Mouse (Mus musculus): Measurements from ENCODE around the gene App. TPM values are rescaled to one million over a fixed set of nuclear protein-coding genes. Genes with fewer than 3 reads are reported as not detected.

The App gene
- 100 to 1,000 TPM; 241 to 243 TPM for total RNA-seq (2021)

DNA sequence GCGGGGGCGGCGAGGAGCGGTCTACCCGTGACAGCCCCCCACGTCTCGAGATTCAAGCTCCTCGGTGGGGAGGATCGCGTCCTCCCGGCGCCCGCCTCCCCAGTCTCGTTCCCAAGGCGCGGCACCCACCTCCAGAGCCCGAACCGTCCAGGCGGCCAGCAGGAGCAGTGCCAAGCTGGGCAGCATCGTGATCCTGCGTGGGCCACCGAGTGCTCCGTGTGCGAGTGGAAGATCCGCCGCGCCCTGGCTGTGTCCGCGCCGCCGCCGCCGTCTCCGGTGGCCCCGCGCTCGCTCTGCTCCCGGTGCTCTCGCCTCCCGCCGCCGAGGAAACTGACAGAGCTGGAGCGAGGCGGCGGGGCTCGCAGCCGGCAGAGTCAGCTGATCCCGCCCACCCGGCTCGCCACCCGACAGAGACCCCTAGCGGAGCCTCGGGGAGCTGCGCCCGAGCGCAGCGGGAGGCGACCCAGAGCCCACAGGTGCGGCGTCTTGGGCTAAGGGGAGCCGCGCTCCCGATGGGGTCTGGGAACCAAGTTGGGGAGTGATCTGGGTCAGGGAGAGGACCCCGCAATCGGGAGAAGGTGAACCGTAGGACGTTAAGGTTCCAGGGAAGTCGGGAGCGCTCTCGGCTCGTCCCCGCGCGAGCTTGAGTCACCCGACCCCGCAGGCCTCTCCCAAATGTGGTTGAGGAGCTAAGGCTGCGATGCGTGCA, at the start of gene App:
Gene App, minus strand, starts transcription at position 394 of the 709 bp plus-strand sequence.
- peak; percentile 96 for DNase-seq

- no peak for DNase-seq
Observed at GRCm38 (mm10) chr16:85215846-85216245, 42.3 kb upstream of the App start.

DNA sequence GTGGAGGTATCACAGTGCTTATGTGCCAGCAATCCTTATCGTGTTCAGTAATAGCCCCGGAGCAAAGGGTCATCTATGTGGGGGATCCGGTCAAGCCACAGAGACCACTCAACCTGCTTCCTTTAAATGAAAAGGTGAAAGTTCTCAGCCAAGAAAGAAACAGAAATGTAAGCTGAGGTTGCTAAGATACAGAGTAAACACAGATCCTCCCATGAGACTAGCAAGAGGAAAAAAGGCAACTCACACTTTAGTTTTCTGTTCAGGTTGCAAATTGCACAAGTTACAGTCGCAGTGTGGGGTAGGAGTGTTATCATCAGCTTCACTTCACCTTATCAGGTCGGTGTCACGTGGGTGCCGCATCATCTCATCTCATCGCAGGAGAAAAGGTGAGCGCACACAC, 41.6 kb upstream of the App start:
- DNase-seq, result no peak

GRCm38 (mm10) chr16:85195622-85196021, 22.1 kb upstream of the App start:
- DNase-seq, result peak; percentile 43

DNA sequence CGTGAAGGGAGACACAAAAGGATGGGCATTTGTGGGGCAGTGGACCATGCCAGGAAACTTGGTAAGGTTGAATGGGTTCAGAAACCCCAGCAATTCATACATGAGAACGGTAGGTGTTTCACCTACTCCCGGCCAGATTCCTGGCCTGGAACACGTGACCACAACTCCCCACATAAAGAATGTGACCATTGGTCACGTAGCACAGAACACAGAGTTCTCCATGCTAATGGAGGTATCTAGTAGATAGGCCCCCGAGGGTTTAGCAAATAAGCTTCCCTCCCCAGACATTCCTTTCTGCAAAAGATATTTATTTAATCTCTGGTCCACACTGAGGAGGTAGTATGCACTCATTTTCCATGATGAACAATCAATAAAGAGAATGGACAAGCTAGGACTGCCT, 21.6 kb upstream of the App start:
- no peak for DNase-seq

GRCm38 (mm10) chr16:85181502-85181901, 7.9 kb upstream of the App start:
- DNase-seq, result no peak

- DNase-seq, result no peak
Observed at GRCm38 (mm10) chr16:85180710-85181109, 7.1 kb upstream of the App start.

- peak; percentile 50 for DNase-seq
Observed at GRCm38 (mm10) chr16:85176666-85177065, 3.1 kb upstream of the App start.

- DNase-seq, result peak; percentile 67
Observed at GRCm38 (mm10) chr16:85172571-85173372, 794 bp downstream of the App start.

- DNase-seq, result peak; percentile 40
Observed at GRCm38 (mm10) chr16:85171976-85172570, 1.5 kb downstream of the App start.

- DNase-seq, result no peak
Observed at GRCm38 (mm10) chr16:85170826-85171510, 2.6 kb downstream of the App start.

- no peak for DNase-seq
Observed at GRCm38 (mm10) chr16:85168821-85169220, 4.7 kb downstream of the App start.

DNA sequence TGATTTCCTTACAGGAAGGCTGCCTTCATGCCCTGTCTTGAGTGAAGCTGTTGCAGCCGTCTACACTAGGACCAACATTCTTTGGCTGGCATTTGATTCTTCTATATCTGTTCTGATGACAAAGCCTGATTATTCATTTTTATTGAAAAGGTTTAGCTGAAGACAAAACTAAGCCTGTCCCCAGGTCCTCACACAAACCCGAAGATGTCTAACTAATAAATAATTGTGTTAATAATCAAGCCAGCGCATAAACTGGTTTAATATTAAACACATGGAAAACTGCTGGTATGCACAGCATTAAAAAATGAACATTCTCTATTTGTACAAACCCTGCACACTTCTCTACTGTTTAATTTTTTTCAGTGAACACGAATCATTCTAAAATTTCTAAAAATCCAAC, 7.4 kb downstream of the App start:
- no peak for DNase-seq

DNA sequence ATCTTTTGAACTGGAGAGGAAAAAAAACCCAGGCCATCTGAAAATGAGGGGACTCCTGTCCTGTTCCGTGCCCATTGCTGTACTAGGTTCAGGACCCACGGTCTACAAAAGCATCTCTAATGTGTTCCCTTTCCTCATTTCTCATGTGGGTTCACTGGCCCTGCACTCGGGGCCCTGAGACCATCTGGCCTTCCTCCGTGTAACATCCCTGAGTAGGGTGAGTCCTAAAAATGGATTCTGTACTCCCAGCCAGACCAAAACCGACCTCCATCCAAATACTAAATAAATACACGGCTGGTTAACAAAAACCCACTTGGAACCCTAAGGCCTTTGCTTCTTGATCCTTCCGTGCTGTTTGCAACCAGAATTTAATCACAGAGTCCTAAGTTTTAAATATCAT, 7.9 kb downstream of the App start:
- no peak for DNase-seq

DNA sequence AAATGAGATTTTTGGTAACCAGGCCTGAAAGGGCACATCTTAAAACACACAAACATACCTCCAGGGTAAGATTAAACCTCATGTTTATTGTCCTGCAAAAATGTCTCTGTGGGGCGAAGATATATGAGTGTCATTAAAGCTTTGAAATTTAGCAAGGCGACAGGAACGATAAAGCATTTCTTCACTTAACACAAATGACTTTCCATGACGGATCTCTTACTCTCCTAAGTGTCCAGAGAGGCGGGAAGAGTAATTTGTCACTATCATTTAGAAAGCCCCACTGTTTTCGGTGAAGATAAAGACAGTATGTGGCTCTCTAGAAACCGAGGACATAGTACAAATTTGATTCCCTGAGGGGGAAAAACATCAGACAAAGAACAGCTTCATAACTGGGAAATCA, 8.4 kb downstream of the App start:
- no peak for DNase-seq

GRCm38 (mm10) chr16:85162779-85163178, 10.8 kb downstream of the App start:
- DNase-seq, result no peak

GRCm38 (mm10) chr16:85160140-85160539, 13.4 kb downstream of the App start:
- DNase-seq, result no peak

GRCm38 (mm10) chr16:85157796-85158546, 15.6 kb downstream of the App start:
- DNase-seq, result no peak

DNA sequence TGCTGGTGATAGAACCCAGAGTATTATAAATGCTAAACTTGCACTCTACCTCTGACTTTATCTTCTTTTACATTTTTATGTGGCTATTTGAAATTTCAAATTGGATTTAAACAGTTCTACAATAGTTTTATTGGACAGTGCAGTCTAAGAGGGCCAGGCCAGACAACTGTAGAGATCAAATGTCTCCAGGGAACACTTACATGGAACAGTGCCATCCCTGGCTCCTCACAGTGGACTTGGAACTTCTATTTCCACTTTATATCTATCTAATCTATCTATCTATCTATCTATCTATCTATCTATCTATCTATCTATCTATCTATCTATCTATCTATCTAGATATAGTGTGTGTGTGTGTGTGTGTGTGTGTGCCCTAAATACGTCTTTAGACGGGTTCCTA, 16.4 kb downstream of the App start:
- DNase-seq, result no peak

DNA sequence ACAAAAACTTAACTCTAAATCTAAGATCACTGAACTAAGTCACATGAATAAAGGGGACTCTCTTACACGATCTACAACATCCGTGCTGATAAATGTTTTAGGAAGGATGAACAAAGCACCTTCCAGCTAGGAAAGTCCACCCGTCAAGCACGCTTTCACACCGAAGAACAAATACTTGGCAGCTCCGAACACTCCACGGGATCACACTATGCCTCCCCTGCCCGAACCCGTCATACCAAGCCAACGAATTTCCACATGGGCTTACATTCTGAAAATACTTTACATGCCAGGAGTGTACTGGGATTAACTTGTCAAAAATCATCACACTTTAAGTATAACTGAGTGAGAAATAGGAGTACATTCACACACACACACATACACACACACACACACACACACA, 17.7 kb downstream of the App start:
- DNase-seq, result peak; percentile 25

DNA sequence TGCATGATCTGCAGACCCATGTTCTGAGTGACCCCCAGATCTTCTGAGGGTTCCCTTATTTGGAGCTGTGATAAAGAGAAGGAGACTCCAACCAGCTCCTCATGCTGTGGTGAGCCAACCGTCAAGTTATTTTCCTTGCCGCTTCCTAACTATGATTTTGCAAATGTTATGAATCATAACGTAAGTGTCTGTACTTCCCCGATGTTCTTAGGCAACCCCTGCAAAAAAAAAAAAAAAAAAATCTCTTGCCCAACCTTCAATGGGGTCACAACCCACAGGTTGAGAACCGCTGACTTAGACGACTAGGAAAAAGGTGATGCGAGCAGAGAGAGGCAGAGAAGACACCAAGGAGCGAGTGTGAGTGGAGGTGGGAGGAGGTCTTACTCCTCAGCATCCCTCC, 21.1 kb downstream of the App start:
- no peak for DNase-seq

GRCm38 (mm10) chr16:85151681-85152080, 21.9 kb downstream of the App start:
- no peak for DNase-seq

Data from heart, postnatal 4 days (tissue).